Mouse (Mus musculus) forebrain, embryonic 14.5 days (tissue): ENCODE measurements around the gene Tma7. TPM values are rescaled to one million over a fixed set of nuclear protein-coding genes. Genes with fewer than 3 reads are reported as not detected.

ENCODE experiments used
- polyA plus RNA-seq: library from polyadenylated mRNA; unstranded; fragments of >200 nt; fragmentation: Nextera tagmentation; extraction: Ambion mirVana; gene quantifications from 2 replicates; pipeline ENCODE4 v1.2.1, GENCODE M21; 2014

Tma7 gene
- polyA plus RNA-seq, 1 experiment from 2014 or later = 758 TPM

Other genes starting within 250 kb of the Tma7 start
- gene Slc26a6, start 229.3 kb downstream of the Tma7 start, polyA plus RNA-seq = 10.6 and 14.7 TPM in 2 replicates
- gene Tmem89, start 168.0 kb downstream of the Tma7 start, polyA plus RNA-seq = not detected in 2 replicates
- gene Uqcrc1, start 146.0 kb downstream of the Tma7 start, polyA plus RNA-seq = 453 TPM in 2 replicates
- gene Col7a1, start 129.0 kb downstream of the Tma7 start, polyA plus RNA-seq = 1.1 and 1.2 TPM in 2 replicates
- gene Ucn2, start 96.6 kb downstream of the Tma7 start, polyA plus RNA-seq = 0.15 and 0.25 TPM in 2 replicates
- gene Pfkfb4, start 90.8 kb downstream of the Tma7 start, polyA plus RNA-seq = 16.0 and 20.8 TPM in 2 replicates
- 40.8 and 48.9 TPM in 2 replicates for gene Shisa5, start 44.0 kb downstream of the Tma7 start, polyA plus RNA-seq
- gene Trex1, start 22.9 kb downstream of the Tma7 start, polyA plus RNA-seq = 11.1 and 11.9 TPM in 2 replicates
- gene Atrip, start 8.5 kb downstream of the Tma7 start, polyA plus RNA-seq = 27.3 and 29.6 TPM in 2 replicates
- gene Ccdc51, start 94 bp downstream of the Tma7 start, polyA plus RNA-seq = 19.4 and 21.2 TPM in 2 replicates
- gene Plxnb1, start 12.8 kb upstream of the Tma7 start, polyA plus RNA-seq = 13.9 and 15.7 TPM in 2 replicates
- gene Fbxw21, start 79.5 kb upstream of the Tma7 start, polyA plus RNA-seq = not detected in 2 replicates
- not detected in 2 replicates for gene Fbxw13, start 113.4 kb upstream of the Tma7 start, polyA plus RNA-seq
- not detected in 2 replicates for gene Fbxw20, start 152.2 kb upstream of the Tma7 start, polyA plus RNA-seq
- not detected in 2 replicates for gene Fbxw14, start 205.1 kb upstream of the Tma7 start, polyA plus RNA-seq